Mouse (Mus musculus): ENCODE measurements around the gene Abhd12b.

DNA sequence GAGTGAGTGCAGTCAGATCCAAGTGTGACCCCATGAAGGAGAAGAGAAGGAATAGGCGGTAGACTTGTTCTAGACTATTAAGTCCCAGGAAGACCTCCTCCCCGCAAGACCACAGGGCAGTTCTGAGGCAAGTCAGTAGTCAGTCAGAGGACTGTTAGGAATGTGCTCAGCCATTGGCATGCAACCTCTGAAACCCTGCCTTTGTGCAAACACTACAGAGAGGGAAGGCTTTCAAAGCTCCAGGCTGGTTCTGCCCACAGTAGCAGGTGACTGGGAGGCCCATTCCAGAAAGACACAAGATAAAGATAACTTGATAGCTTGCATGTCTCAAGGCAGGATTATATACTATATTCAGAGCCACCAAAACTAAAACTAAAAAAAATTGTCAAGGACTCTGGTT is 77.4 kb downstream of the Abhd12b start, which contains the start of gene Pygl:
- TF ChIP-seq POLR2A (IDR thresholded peaks at IDR 0.05; ENCODE audit: extremely low read depth, insufficient read depth, low read length): no peak
- TF ChIP-seq CTCF (IDR thresholded peaks at IDR 0.05; ENCODE audit: extremely low read depth, insufficient read depth, low read length): no peak

Data from cortical plate, adult 2 months (tissue).